Mouse (Mus musculus) heart, adult 18-20 months (tissue): ENCODE results near the gene Gxylt2. TPM values are rescaled to one million over a fixed set of nuclear protein-coding genes. Genes with fewer than 3 reads are reported as not detected.

Experiments used
- DNase-seq, 2 experiments: peaks; one replicate each; pipeline ENCODE4 v3.0.0; 2021 to 2022; ENCODE audit warnings: mixed read lengths in 1 of 2
- long read RNA-seq, 2 experiments: library from polyadenylated mRNA; stranded (forward); transcript quantifications; one replicate each; pipeline ENCODE4 v2.0.0; 2021
- total RNA-seq, 2 experiments: library from RNA; stranded (reverse); gene quantifications; 2 replicates each; pipeline ENCODE4 v1.2.3; 2021

The Gxylt2 gene
- total RNA-seq = 1 to 10 TPM; 1.8 to 2.1 TPM
- long read RNA-seq, experiment 1, full-length matches to known transcripts = 2 of 2 reads
- long read RNA-seq, experiment 1, partial matches to known transcripts = 0 of 2 reads
- long read RNA-seq, experiment 1, other reads (novel, unspliced or antisense) = 0 of 2 reads
- long read RNA-seq, experiment 2, partial matches to known transcripts = 0 of 1 reads
- long read RNA-seq, experiment 2, other reads (novel, unspliced or antisense) = 1 of 1 reads

DNA sequence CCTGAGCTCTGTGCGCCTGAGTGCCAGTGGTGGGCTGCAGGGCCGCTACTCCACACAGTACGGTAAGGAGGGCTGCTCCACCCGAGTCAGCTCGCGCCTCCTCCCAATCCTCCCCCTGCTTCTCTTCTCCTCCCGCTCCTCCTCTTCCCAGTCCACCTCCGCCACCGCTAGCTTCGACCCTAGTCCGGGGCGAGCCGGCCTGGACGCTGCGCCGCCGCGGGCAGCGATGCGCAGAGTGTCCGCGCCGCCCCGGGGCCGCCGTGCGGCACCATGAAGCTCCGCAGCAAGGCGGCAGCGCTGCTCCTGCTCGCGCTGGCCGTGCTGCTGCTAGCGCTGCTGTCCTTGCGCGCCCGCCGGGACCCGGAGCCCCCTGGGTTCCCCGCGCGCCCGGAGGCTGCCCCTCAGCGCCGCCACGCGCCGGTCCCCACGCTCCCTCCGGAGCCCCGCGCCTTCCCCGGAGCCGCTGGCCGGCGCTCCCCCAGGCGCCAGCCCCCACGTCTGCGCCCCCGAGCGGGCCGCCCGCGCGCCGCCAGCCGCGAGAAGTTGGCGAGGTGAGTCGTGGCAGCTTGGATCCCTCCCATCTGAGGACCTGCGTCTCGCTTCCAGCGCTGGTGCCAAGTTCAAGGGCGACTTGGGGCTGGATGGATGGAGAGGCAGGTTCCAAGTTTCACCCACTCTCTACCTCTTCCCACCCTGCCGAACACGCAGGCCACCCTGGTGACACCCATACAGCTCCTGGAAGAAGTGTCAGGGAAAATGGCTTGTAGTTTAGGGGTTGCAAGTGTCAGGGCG, at the start of gene Gxylt2:
Gene Gxylt2 (plus strand): TSS at position 161 of the 792 bp plus-strand sequence.
- peak; percentile 53 to 69 for DNase-seq

DNA sequence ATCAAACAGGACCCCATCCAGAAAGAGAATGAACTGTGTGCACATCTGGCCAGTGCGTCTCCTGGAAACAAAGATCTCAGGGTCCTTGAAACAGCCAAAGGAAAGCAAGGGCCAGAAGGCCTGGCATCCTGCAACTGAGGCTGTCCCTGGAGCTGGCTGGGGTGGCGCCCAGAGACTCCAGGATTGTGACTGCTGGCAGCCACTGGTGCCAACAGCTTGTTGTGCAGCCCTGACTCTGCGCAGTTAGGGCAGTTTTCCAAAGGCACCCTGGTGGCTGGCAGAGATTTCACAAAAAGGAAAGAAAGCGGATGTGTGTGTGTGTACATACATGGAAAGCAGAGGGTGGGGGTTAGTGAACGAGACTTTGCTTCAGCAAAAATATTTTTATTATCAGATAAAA, 44.1 kb upstream of the Gxylt2 start:
- peak; percentile 74 to 82 for DNase-seq

DNA sequence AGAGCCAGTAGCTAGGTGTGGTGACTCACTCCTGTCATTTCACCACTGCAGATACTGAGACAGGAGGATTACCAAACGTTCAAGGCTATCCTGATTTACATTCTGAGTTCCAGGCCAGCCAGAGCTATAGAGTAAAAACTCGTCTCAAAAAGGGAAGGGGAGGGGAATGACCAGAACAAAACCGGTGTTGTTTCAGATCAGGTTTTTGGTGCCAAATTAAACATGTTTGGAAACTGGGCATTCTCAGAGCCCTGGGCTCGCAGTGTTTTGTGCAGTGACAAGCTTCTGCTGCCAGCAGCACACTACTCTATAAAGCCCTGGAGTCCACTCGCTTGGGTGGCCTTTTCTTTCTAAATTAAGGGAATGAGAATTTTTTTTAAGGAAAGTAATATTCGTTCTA, 42.3 kb upstream of the Gxylt2 start:
- DNase-seq = peak in 1 of 2 experiments; percentile 16

GRCm38 (mm10) chr6:100667644-100668043, 36.9 kb upstream of the Gxylt2 start:
- DNase-seq = no peak

DNA sequence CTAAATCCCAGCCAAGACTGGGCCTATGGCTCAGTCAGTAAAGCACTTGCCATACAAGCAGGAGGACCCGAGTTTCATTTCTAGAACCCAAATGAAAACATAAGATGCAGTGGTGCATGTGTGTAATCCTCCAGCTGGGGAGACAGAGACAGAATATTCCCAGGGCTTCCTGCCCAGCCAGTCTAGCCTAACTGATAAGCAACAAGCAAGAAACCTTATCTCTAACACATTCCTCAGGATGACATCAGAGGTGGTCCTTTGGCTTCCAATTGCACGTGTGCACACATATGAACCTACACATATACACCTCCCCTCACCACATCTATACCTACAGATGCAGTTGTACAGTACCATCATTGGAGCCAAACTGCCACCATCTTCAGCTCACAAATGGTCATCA, 35.7 kb upstream of the Gxylt2 start:
- no peak for DNase-seq

GRCm38 (mm10) chr6:100670370-100670841, 34.1 kb upstream of the Gxylt2 start:
- peak; percentile 61 to 64 for DNase-seq

- peak; percentile 92 for DNase-seq
Observed at GRCm38 (mm10) chr6:100670880-100671344, 33.6 kb upstream of the Gxylt2 start, which contains the start of gene Shq1. Shq1 (minus strand) TSS chr6:100671157.

DNA sequence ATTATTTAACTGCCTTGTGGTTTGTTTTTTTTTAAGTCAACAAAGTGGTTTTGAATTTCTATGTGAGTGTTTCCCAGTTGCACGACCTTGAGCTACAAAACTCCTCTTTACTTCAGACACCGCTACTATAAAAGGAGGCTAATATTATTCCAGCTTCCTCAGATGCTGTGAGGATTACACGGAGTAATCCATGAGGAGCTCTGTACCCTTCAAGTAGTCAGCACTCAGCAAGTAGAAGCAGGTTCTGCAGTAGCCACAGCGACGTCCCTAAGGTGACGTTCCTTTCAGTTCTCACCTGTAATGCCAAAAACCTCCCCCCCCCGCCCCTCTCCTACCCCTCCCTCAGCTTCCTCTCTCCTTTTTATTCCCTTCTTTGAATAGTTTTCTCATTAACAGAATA, 33.1 kb upstream of the Gxylt2 start:
- DNase-seq = no peak

DNA sequence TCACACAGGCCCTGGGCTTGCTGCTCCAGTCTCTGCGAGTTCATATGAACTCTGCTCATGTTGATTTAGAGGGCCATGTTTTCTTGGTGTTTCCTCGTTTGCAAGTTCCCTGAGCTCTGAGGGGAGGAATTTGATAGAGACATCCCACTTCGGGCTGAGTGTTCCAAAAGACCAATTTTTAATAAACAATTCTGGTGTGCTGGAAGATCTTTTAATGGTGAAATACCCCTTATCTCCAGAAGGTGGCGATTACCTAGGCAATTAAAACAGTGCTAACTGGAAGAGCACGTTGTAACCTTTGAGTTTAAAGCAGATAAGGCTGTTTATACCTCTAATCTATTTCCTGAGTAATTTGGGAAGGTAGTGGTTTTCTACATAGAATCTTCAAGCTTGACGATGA, 29.6 kb upstream of the Gxylt2 start:
- peak; percentile 11 to 50 for DNase-seq

- DNase-seq = no peak
Observed at GRCm38 (mm10) chr6:100676461-100676860, 28.1 kb upstream of the Gxylt2 start.

DNA sequence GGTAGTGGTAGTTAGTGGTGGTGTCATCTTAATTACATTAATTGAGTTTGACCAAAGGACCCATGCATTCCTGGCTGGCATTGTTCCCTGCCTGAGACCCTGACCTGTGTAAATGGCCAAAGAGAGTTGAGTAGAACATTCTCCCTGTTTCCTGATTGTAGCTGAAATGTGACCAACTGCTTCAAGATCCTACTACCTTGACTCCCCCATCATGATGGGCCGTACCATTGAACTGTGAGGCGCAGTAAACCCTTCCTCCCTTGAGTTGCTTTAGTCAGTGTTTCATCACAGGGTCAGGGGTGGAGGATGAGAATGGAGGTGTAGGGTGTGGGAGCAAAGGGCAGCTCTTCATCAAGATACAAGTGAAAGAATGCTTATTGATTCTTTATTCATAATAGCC, 25.9 kb upstream of the Gxylt2 start:
- DNase-seq = no peak

- no peak for DNase-seq
Observed at GRCm38 (mm10) chr6:100686341-100686740, 18.2 kb upstream of the Gxylt2 start.

DNA sequence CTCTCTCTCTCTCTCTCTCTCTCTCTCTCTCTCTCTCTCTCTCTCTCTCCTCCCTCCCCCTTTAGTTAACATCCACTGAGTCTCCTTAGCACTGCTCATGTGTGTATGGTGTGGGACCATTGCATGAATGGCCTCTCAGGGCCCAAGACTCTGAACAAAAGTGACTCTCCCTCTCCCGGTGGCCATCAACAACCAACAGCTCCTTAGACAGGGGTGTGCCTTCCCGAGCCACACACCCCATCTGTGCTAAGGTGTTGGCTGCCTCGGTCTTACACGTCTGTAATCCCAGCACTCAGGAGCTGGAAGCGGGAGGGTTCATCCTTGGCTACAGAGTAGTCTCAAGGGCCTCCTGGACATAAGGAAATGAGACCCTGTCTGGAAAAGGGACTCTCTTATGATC, 4.5 kb upstream of the Gxylt2 start:
- no peak for DNase-seq

DNA sequence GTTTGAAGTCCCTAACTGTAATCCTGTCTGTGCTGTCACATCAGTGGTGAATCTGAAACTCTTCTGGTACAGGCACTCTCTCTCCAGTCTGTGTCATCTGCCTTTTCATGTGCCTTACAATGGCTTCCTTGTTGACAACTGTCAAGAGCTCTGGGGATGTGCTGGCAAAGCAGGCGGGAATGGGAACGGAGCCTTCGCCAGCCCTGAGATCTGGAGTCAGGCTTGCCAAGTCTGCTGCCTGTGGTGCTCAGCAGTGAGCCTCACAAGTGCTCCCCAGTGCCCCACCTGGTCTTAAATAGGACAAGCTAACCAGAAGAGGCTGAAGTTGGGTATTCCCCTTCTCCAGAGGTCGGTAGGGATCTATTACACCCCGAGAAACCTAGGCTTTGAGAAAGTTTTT, 3.8 kb upstream of the Gxylt2 start:
- no peak for DNase-seq

DNA sequence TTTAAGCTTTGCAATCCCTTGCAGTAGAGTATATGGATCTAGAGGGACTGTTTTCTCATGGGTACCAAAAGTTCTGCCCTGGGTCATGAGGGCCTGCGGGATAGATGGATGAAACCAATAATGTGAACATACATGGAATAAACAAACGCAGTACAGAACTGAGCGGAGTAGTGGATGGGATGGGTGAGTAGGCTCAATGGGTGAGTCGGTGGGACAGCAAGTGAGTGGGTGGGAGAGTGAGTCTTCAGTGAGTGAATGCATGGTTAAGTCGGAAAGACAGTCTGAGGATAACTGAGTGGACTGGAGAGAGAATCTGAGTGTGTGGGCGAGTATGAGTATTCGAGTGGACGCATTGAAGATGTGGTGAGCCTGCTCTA, 349 bp upstream of the Gxylt2 start:
- no peak for DNase-seq

DNA sequence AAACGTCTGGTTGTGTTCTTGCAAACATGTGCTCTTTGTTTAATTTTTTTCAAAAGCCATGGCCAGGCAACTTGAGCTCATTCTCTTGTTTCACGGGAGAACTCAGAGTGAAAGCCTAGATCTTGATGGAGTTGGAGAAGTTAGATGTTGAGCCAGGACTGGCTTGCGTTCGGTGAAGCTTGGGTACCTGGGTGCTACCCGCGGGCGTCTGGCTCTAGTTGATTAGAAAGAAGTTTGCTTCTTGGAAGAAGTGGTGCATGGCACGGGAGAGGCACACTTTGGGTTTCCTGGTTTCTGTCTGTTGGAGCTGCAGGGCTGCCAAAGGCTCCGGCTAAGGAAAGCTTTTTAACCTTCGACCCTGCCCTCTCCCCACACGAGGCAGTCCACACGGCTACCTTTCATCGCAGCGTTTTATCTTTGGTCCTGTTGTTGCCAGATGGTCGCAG, 855 bp downstream of the Gxylt2 start:
- DNase-seq = peak in 1 of 2 experiments; percentile 35

GRCm38 (mm10) chr6:100706861-100707260, 2.3 kb downstream of the Gxylt2 start:
- no peak for DNase-seq

DNA sequence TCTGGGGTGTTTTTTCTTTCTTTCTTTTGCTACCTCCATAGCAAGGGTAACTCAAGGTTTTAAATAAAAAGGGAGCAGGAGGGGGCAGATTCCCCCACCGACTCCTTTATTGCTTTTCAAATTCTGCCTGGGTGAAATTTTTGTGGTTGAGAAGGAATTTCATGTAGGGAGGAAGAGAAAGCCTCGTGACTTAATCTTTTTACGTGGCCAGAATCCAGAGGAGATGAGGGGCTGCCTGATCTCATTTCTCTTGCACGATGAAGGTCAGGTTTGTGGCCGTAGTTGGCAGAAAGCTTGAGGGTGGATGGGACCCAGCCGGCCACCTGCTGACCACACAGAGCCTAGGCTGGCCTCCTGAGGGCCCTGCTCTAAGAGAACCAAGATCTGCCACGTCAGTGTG, 3.0 kb downstream of the Gxylt2 start:
- peak; percentile 57 to 79 for DNase-seq

GRCm38 (mm10) chr6:100708248-100708647, 3.7 kb downstream of the Gxylt2 start:
- no peak for DNase-seq

DNA sequence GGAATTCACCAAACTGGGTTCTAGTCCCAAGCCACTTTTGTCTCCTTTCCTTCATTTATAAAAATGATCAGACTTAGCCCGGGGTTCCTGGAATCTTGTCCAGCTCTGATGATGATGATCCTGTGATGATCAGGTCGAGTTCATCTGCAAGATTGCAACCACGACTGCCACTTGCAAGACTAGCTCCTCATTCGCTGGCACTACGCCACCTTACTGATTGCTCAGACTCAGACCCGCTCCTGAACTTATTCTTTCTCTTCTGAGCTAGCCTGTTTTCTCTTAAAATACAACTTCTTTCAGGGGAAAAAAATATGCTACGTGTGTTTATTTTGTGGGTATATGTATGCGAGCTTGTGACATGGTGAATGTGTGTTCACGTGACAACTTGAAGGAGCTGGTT, 4.5 kb downstream of the Gxylt2 start:
- DNase-seq = peak in 1 of 2 experiments; percentile 31

- DNase-seq = peak; percentile 53 to 73
Observed at GRCm38 (mm10) chr6:100709483-100709882, 4.9 kb downstream of the Gxylt2 start.

GRCm38 (mm10) chr6:100710170-100710569, 5.6 kb downstream of the Gxylt2 start:
- DNase-seq = peak in 1 of 2 experiments; percentile 18

DNA sequence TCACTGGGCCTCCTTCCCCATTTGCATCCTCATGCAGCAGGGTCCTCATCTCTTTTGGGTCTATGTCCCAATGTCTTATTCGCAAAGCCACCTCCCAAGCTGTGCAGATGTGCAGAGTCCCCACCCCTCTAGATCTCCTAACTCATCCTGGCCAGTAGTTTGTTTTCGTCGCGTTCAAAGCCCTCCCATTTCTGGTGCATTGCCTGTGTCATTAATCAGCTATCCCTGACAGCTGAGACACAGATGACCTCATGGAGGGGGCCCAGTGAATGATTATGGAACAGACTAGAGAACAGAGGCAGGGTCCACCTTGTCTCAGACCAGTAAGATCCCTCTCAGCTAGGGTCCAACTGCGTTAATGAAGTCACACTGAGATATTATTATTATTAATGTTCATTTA, 6.3 kb downstream of the Gxylt2 start:
- DNase-seq = no peak
